Mouse (Mus musculus) MEL-GATA-1-ER (cell line): ENCODE measurements at regions not wholly inside any gene's neighbourhood (a gene's known extent, or its start where the extent isn't known, plus 50 kb on each side); places are given as distances from the start of the nearest gene placed in this dataset.

Experiments
- DNase-seq: peaks from one replicate; pipeline ENCODE4 v3.0.0-alpha.2; 2012; ENCODE audit warnings: low read depth; ENCODE audit errors: extremely low read depth

DNA sequence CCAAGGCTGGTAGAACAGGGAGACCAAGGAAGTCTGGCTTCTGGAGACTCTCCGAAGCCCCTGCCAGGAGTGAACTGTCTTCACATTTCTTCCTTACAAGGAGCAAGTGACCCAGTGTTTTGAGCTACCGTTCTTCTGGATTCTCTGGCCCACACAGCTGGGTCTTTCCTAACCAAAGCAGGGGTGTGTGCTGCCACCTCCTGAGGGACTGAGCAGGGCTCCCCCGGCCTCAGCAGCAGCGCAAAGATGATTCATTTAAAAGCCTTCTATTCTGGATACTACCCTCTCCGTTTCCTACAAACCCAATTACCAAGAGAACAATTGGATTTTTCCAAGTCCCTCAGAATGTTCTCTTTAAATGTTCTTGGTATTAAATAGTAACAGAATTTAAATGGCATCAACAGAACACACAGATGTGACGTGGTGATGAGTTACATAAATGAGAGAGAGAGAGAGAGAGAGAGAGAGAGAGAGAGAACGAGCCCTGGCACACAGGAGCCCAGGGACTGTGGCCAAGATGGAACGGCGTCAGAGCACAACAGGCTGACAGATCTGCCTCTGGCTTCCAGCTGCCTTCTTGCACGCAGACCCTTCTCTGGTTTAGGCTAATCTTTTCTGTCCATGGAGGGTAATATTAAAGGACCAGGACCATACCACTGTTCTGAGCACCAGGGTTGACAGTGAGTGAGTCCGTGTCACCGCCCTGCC is 191.6 kb downstream of the Agtpbp1 start:
- no peak for DNase-seq

DNA sequence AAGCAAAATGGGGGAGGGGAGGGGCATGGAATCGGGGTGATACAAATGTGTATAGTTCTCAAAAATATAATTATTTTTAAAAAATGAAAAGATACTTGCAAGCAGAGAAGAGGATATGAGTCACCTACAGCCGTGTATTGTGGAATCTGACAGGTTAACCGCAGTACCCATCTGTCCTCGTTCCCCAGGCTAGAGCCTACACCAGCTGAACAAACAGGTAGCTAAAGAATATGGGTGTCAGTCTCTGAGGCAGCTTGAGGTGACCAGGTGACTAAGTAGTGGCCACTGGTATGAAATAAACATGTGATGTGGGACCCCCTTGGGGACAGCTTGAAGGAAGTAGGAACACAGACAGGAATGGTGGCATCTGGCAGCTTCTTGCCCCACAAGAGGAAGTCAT is 192.2 kb downstream of the Agtpbp1 start:
- no peak for DNase-seq

DNA sequence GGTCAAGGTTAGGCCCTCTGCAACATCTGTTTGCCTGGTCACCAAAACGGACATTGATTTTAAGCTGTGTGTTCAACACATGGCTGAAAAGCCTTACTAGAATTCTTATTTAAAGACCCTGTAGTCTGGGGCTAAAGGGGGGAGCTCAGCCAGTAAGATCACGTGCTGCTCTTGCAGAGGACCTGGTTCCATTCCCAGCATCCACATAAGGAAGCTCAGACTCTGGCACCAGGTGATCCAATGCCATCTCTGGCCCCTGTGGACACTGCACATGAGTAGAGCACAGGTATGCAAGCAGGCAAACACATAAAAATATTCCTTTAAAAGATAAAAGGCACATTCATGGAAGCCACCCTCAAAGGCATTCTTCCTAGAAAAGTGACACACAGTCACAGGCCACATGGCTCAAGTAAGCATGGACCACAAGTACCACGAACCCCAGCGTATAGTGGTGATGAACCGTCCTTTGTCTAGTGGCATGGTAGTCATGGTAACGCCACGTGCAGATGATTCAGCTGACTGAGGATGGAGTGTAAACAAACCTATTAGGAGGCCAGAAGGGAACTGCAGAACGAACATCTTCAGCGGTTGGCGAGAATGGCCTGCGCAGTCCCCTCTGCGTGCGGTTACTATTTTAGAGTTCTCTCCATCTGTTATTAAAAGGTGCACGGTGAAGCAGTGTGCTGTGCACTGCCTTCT is 197.3 kb downstream of the Agtpbp1 start:
- DNase-seq, result no peak

DNA sequence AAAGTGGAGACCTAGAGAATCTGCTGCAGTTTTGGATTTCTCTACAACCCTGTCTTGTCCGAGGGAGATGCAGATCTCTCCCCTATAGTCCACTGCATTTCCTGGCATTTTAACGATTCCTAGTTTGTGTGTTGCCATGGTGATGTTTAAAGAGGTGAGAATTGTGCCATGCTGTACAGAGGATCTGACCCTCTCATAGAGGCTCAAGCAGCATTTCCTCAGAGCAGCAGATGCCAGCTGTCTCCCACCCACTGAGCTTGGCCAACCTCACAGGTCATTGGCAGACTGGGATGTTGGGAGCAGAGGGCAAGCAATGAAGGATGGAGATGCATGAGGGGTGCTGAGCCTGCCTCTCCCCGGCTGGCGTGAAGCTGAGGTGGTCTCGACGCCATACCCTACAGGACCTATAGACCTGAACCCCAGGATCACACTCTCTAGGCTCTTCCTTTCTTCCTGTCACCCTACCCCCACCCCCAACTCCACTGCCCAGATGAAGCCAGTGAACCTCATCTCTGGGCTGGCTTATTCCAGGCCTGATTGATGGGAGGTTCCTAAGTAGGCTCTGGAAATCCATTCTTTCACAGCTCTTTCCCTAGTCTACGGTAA is 198.0 kb downstream of the Agtpbp1 start:
- DNase-seq, result no peak

DNA sequence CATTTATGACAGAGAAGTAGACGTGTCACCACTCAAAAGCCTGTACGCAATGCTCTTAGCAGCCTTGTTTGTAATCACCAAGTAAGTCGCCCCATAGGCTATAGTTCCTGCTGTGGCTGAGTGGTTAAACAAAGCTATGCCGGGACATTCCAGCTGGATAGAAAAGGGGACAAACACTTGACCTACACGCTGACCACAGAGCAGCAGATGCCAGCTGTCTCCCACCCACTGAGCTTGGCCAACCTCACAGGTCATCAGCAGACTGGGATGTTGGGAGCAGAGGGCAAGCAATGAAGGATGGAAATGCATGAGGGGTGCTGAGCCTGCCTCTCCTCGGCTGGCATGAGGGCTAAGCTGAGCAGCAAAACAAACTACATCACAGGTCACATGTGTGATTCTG is 199.2 kb downstream of the Agtpbp1 start:
- no peak for DNase-seq

GRCm38 (mm10) chr13:59370141-59370816 is 214.7 kb downstream of the Agtpbp1 start:
- no peak for DNase-seq

- DNase-seq, result no peak
Measured at GRCm38 (mm10) chr13:59368550-59369449, 216.2 kb downstream of the Agtpbp1 start.

- peak; percentile 27 for DNase-seq
Measured at GRCm38 (mm10) chr13:59365460-59365859, 219.6 kb downstream of the Agtpbp1 start.

- no peak for DNase-seq
Measured at GRCm38 (mm10) chr13:59363428-59363827, 221.6 kb downstream of the Agtpbp1 start.

GRCm38 (mm10) chr13:59361323-59361722 is 223.7 kb downstream of the Agtpbp1 start:
- DNase-seq, result no peak

DNA sequence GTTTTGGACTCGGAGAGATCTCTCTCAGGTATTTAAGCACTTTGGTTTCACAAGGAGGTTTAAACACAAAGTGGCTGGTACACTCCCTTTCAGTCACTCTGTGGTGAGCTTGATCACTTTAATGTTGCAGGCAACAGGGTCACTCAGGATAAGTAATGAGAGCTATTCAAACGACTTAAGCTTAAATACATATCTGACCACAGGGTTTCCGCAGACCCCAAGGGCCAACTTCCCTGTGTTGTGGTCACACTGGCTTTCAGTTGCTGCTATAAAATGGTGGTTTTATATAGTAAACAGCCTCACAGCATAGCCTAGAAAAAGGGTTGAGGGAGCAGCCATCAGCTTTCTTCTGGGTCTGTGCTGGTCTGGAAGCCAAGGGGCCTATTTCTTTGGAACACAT is 225.0 kb downstream of the Agtpbp1 start:
- no peak for DNase-seq

DNA sequence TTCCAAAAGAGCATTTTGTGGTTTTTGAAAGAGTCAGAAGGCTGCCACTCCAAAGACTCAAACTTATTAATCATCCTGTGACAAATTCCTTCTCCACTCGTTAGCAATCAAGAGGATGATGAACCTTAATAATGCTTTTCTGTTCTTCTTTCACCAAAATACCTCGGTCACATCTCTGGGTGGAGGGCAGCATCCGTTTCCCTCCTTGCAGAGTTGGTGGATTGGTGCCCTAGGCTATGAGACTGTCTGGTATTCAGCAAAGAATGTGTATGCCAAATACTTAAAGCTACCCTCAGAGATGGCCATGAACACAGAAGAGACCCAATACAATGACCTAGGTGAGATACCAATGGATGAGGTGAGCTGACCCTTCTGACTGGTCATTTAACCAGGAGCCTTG is 226.6 kb downstream of the Agtpbp1 start:
- DNase-seq, result no peak

GRCm38 (mm10) chr13:59351461-59351860 is 233.6 kb downstream of the Agtpbp1 start:
- peak; percentile 4 for DNase-seq

DNA sequence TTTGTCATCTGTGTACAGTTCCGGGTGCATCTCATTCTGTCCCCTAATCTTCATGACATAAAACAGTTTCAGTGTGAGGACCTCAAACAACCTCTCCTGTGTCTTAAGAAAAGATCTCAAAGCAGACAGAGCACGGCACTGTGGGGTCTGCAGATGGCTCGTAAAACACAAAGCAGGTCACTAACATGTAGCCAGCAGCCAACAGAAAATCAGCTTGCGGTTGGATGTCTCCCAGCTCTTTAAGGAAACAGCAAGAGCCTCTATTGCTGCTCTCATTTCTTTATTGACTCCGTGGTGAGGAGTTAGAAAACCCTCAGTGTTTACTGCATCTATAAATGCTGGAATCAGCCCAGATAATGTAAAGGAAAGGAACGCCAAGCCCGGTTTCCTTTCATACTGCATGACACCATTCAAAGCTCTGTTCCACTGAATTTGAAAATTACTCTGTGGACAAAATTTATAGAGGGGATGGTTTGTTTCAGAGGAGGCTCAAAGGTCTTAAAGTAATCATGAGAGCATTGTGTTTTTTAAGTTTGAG is 234.3 kb downstream of the Agtpbp1 start:
- no peak for DNase-seq

- DNase-seq, result no peak
Measured at GRCm38 (mm10) chr13:59348510-59348909, 236.5 kb downstream of the Agtpbp1 start.

- DNase-seq, result no peak
Measured at GRCm38 (mm10) chr13:59341871-59342270, 243.2 kb downstream of the Agtpbp1 start.

DNA sequence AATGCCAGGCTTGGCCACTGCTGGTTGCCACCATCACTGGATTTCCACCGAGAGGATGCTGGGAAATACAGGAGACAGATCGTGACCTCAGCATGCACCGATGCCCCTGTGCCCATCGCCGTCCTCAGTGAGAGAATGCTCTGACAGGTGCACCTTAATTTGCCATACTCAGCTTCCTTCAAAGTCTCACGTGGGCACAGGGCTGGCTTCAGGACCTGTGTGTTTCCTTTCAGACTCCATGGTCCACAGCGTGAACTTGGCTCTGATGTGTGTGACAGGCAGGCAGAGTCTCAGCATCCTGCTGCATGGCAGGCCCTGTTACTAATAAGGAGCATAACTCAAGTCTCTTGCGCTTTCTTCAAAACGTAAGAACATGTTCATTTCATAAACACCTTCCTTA is 246.6 kb downstream of the Agtpbp1 start:
- DNase-seq, result no peak

GRCm38 (mm10) chr13:59323933-59324332 is 261.1 kb downstream of the Agtpbp1 start:
- no peak for DNase-seq

GRCm38 (mm10) chr13:59323441-59323840 is 261.6 kb downstream of the Agtpbp1 start:
- DNase-seq, result no peak

GRCm38 (mm10) chr13:59320261-59320660 is 264.8 kb downstream of the Agtpbp1 start:
- DNase-seq, result no peak
